Mouse (Mus musculus): Measurements from ENCODE around the gene Gapdh.
"Not testable (repeated sequence)": the region's sequence is repeated elsewhere in the genome, so short reads cannot be mapped to it uniquely, and the experiment has no call there.

Gene Gapdh

GRCm38 (mm10) chr6:125166861-125167650 lies 789 bp upstream of the Gapdh start:
- no peak for DNase-seq (ENCODE audit: low spot score)

- peak; percentile 89 for DNase-seq (ENCODE audit: low spot score)
Measured at GRCm38 (mm10) chr6:125165328-125165891, 857 bp downstream of the Gapdh start.

GRCm38 (mm10) chr6:125164672-125165327 lies 1.5 kb downstream of the Gapdh start:
- no peak for DNase-seq (ENCODE audit: low spot score)

- DNase-seq (ENCODE audit: low spot score): no peak
Measured at GRCm38 (mm10) chr6:125163801-125164657, 2.2 kb downstream of the Gapdh start.

GRCm38 (mm10) chr6:125162615-125163305 lies 3.5 kb downstream of the Gapdh start:
- DNase-seq (ENCODE audit: low spot score): not testable (repeated sequence)

GRCm38 (mm10) chr6:125161971-125162370 lies 4.3 kb downstream of the Gapdh start:
- not testable (repeated sequence) for DNase-seq (ENCODE audit: low spot score)

GRCm38 (mm10) chr6:125160854-125161760 lies 5.2 kb downstream of the Gapdh start:
- DNase-seq (ENCODE audit: low spot score): no peak

- no peak for DNase-seq (ENCODE audit: low spot score)
Measured at GRCm38 (mm10) chr6:125160558-125160853, 5.8 kb downstream of the Gapdh start.

- no peak for DNase-seq (ENCODE audit: low spot score)
Measured at GRCm38 (mm10) chr6:125159773-125160557, 6.3 kb downstream of the Gapdh start.

GRCm38 (mm10) chr6:125158944-125159492 lies 7.2 kb downstream of the Gapdh start:
- DNase-seq (ENCODE audit: low spot score): no peak

- DNase-seq (ENCODE audit: low spot score): no peak
Measured at GRCm38 (mm10) chr6:125156903-125157614, 9.2 kb downstream of the Gapdh start.

GRCm38 (mm10) chr6:125156491-125156890 lies 9.8 kb downstream of the Gapdh start:
- DNase-seq (ENCODE audit: low spot score): no peak

- DNase-seq (ENCODE audit: low spot score): no peak
Measured at GRCm38 (mm10) chr6:125155262-125155661, 11.0 kb downstream of the Gapdh start.

- DNase-seq (ENCODE audit: low spot score): no peak
Measured at GRCm38 (mm10) chr6:125154550-125154949, 11.7 kb downstream of the Gapdh start.

GRCm38 (mm10) chr6:125153682-125154081 lies 12.6 kb downstream of the Gapdh start:
- DNase-seq (ENCODE audit: low spot score): no peak

GRCm38 (mm10) chr6:125153018-125153389 lies 13.3 kb downstream of the Gapdh start:
- no peak for DNase-seq (ENCODE audit: low spot score)

GRCm38 (mm10) chr6:125152212-125153017 lies 13.9 kb downstream of the Gapdh start:
- DNase-seq (ENCODE audit: low spot score): no peak

- no peak for DNase-seq (ENCODE audit: low spot score)
Measured at GRCm38 (mm10) chr6:125149569-125149950, 16.7 kb downstream of the Gapdh start.
